Mouse (Mus musculus) adrenal gland (tissue): ENCODE measurements around the gene Lrmda.

Source experiments
- intact Hi-C: fragments of 180-260 bp; cut with DNase I; formaldehyde crosslinking; loops from one replicate; pipeline ENCODE4 v1.15.1; 2025

Lrmda gene

DNA sequence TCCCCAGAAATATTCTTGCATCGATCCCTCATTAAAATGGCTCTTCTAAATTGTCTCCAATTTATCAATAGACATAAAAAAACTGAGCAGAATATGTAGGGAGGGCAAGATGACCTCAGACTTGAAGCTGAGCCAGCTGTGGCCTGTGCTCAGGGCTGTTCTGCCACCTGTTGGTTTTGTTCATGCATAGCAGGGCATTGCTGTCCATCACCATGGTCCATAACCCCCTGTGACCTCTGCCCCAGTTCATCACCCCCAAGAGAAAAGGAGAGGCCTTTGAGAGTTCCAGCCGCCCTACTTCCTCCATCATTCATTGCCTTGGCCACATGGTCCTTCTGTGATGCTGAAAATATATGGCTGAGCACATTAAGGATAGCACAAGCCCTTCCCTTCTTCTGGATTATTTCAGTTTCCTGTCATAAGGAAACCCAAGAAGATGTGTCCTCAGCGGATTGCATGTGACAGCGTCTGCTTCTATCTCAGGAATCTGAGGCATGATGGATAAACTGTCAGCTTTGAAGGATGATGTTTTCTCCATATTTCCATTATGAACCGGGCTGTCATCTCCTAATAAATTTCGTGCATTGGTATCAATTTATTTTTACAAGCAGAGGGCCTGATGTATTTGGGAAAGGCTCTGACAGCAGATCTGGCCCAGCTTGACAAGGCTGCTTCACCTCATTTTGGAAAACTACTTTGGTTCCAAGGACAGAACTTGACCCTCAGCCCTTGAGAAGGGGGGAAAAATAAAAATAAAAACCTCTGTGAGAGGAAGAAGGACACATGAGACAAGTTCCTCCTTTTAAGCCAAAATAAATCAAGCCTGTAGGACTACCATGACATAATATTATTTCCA, 798.1 kb downstream of the Lrmda start:
- intact Hi-C loops = no loop called here

DNA sequence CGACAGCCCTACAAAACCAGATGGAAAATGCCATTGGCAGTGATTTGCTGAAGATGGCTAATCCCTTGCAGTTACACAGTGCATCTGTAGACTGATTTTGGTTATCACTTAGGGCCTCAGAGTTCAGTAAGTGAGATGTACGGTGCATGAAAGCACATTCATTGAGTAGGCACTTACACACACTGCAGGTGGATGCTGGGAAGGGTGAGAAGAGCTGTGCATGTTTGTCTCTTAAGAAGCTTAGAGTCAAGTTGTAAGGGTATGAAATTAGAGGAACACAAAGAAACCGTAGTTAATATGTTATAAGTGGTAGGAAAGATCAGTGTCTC, 798.7 kb downstream of the Lrmda start:
- intact Hi-C loops = no loop called here

DNA sequence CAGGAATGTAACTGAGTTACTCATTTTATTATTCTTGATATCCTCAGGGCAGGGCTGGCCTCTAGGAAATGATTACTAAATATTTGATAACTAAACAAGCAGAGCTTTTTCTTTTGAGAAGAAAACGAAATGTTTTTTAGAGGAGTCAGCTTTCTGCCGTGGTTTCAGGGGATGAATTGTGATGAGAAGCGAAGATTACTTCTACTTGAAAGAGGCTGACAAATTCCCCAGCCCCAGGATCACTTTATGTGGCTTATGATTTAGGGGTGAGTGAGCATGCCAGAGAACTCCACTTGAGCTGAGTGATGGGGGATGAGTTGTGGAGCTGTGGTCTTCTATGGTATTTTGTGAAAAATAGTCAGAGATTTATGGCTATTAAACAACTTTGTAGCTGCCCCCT, 803.4 kb downstream of the Lrmda start:
- intact Hi-C loops = no loop called here

DNA sequence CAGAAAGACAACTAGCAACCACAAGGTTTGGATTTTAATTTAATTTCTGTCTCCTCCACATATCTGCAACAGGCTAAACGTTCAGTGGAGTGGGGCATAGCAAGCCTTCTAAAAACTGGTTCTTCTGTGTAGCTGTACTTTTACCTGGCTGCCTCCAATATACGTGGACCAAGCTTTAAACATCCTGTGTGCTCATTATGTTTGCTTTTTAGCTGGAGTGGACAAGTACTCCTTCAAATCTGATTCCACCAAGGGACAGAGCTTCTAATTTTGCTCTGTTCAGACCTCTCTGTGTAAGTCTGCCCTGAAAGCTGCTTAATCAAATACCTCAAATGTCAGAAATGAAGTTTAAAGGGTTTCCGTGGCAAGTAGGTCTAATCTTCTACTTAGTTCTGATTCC, 807.3 kb downstream of the Lrmda start:
- intact Hi-C loops = no loop called here

DNA sequence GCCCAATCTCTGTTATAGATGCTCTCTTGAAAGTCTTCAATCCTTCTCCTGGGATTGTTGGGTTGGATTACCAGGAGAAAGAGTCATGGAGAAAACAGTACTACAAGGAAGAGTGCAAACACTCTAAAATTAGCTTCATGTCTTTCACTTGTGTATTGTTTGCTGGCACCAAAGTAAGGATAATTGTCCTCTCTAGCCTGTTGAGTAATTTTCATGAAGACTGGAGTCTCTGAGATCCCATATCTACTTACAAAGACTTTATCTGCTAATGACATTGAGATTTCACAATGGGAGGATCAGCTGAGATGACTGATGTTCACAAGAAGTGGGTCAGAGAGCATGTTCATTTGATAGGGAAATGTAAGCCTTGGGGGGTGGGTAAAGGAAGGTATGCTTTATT, 817.5 kb downstream of the Lrmda start:
- intact Hi-C loops = no loop called here

DNA sequence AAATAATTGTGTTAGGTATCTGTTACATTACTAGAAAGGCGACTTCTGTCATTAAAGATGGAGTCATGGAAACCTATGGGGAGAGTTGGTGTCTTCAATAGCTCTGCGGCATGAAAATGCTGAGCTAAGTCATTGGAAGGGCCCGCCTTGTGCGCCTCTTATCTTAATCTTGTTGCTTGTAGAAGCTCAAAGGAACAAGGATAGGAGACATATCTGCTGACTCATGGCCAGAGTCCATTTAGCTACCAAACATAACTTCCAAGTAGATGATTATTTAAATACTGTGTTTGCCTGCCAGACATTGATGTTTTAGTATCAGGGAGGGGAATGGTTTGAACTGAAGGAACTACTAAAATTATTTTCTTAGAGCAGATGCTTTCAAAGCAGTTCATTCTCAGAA, 821.6 kb downstream of the Lrmda start:
- intact Hi-C loops = no loop called here

DNA sequence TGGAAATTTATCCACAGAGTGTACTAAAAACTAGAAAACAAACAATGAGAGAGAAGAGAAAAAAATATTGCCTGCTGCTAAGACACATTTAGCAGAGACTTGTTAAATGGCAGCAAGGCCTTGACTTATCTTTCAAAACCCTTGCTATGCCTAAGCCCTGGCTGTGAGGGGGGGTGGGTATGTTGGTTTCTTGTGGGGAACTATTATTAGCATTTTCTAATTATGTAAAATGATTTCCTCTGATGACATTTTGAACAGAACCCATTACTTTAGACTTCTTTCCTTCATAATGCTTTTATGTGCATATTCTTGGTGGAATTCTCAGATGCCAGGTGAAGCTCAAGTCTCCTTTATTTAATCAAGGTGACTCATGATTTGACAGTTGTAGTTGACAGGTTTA, 824.5 kb downstream of the Lrmda start:
- intact Hi-C loops = no loop called here

DNA sequence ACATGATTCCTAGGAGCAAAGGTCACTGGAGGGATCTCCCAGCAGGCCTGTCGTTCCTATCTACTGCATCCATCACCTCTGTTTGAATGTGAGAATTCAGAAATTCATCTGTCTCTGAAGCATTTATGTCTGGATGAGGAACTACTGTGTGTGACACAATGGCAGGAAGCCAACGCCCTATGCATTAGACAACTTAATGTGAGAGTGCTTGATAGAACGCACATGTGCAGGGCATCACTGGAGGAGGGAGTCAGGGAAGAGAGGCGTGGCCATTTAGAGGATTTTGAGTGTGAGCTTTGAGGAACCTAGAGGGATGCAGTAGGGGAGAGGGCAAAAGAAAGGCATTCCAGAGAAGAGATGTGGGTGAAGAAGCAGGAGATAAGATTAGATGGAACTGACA, 825.9 kb downstream of the Lrmda start:
- intact Hi-C loops = no loop called here

- intact Hi-C loops = no loop called here
Observed at GRCm38 (mm10) chr14:22847011-22847786, 827.7 kb downstream of the Lrmda start.

DNA sequence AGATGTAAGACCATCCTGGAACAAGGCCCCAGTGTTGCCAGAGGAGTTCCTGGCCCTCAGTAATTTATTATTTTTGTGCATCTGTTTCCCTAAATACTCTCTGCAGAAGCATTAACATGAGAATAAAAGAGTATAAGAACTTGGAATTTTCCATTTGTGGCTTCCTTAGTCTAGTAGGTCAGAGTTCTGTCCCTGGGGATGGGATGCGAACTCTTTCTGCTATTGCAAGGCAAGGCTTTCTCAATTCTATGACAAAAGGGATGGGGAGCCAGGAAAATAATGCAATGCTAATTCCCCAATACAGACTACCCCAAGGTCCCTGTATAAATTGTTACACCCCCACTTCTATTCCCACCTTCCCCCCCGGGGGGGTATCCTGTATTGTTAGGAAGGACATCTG, 829.6 kb downstream of the Lrmda start:
- intact Hi-C loops = no loop called here

DNA sequence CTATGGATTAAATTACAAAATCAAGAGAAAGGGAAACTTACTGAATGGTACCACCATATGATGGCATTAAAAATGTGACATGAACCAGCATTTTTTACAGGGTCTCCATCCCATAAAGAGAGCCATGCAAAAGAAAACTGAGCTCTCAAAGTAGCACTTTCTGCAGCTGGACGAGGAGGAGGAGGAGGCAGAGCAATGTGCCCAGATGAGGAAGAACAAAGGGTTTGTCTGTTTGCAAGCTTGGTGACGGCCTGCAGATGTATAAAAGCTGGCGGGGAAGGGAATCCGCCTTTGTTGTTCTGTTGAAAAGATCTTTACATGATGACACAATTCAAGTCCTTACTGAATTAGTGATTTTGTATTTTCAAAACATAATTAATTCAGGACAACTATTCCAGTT, 841.1 kb downstream of the Lrmda start:
- intact Hi-C loops = no loop called here

DNA sequence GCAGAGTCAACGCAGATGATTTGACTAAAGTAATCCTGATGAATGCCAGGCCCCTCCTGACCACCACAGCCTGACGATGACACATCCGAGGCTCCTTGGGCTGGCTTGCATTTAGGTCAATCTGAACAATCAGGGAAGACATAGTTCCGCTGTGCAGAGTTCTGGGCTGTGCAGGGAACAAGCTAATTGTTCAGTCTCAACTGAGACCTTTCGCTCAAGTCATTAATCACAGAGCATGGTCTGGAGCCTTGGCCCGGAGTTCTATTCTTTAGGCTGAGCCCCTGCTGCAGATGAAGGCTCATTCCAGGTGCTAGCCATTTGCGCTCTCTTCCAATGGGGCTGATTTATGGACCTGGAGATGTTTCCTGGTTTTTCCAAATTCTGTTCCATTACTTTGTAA, 844.6 kb downstream of the Lrmda start:
- intact Hi-C loops = no loop called here

DNA sequence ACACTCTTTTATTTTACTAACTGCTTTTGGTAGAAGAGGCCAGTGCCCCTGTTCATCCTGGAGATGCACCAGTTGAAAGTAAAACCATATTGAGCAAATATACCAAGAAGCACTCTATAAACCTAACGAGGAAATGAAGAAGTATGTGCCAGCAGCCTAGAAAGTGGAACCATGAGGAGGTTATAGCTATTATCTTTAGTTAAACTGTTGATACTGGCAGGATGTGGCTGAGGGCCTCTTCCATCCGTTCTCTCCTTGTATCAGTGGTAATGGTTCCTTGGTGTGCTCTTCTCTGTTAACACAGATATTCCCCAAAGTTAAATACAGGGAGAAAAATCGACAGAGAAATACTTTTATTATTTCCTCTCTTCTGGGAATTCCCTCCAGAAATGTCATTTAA, 855.1 kb downstream of the Lrmda start:
- intact Hi-C loops = no loop called here

GRCm38 (mm10) chr14:22887182-22887581, 867.7 kb downstream of the Lrmda start:
- intact Hi-C loops = no loop called here

DNA sequence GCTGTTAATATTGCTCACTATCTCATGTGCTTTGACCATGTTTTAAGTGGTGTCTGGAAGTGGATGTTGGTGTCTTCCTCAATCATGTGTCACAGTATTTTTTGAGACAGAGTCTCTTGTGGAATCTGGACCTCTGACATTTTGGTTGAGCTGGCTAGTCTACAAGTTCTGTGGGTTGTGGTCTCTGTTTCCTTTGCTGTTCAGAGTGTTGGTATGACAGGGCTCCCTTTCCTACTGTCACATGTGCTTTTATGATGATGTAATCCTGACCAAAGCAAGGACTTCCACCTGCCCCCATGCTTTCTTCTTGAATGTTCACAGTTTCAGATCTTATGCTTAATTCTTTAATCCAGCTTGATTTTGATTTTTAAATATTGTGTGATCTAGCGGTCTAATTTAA, 879.8 kb downstream of the Lrmda start:
- intact Hi-C loops = no loop called here

DNA sequence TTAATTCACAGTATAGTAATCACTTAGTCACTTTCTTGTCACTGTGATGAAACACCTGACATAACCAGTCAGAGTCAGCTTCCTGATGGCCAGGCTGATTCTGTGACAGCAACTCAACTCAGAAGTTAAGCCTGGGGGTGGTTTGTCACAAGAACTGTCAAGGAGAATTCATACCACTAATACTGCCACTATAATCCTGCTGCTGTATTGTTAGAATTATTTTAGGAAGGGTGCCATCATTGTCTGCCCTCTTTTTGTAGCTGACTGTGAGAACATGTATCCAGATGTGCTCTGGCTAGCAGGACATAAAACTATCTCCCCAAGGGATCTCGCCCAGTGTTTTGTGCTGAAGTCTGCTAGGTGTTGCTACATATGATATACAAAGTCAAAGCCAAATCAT, 882.6 kb downstream of the Lrmda start:
- intact Hi-C loops = no loop called here

GRCm38 (mm10) chr14:22902914-22903313, 883.4 kb downstream of the Lrmda start:
- intact Hi-C loops = no loop called here

GRCm38 (mm10) chr14:22905741-22906667, 886.5 kb downstream of the Lrmda start:
- intact Hi-C loops = no loop called here

- intact Hi-C loops = no loop called here
Observed at GRCm38 (mm10) chr14:22906716-22907115, 887.2 kb downstream of the Lrmda start.

DNA sequence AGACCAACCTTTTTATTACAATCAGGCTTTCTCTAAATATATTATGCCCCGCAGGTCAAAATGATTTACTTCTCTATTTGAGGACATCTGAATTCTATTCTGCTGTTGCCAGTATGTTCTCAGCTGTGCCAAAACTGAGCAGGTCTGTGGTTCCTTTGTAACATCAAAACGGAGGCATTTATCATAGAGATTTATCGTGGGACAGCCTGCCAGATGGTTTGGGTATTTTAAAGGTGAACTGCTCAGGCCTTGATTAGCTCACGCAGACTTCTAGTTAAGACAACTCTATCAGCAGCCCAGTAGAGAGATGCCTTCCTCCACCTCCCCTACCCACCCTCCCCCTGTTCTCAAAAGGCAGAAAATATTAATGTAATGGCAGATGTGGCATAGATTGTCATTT, 887.7 kb downstream of the Lrmda start:
- intact Hi-C loops = no loop called here

DNA sequence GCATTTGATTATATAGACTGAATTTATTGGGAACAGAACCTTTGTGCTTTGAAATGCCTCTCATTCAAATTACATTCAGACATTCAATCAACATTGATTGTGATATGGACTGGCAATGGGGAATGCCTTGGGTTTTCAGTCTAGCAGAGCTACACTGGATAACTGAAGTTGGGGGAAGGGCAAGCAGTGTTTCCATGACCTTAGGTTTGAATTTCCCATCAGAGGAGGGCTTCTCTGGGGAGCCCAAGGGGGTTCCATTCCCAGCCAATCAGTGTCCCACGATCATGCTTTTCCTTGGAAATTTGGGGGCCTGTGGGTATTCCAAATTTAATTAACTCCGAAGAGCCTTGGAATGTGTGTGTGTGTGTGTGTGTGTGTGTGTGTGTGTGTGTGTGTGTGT, 888.5 kb downstream of the Lrmda start:
- intact Hi-C loops = no loop called here

- intact Hi-C loops = no loop called here
Observed at GRCm38 (mm10) chr14:22915463-22915862, 896.0 kb downstream of the Lrmda start.
